Mouse (Mus musculus): ENCODE data around the gene Gm49358.

DNA sequence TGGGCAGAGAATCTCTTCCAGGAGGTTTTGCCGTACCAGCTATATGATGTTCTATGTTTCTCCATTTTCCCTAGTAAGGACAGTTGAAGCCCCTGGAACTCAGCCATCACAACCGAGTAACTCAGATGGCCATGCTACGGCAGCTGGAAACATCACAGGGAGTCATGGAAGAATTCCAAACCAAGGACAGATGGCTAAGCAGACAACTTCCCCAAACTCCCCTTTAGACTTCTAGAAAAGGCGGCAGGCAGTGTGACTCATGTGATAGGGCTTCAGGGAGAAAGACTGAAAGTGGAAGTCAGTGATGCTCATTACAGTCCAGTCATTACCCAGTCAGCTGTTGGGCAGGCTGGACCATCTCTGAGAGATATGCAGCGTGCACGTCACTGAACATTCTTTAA is 8.5 kb downstream of the Gm49358 start:
- TF ChIP-seq CTCF (IDR thresholded peaks at IDR 0.05; ENCODE audit: low read depth) (no peak), EP300 (IDR thresholded peaks at IDR 0.05; ENCODE audit: low read depth) (no peak)

All from liver, postnatal 0 days (tissue).